Mouse (Mus musculus) limb, embryonic 15.5 days (tissue): ENCODE results near the gene Prune1. TPM values are rescaled to one million over a fixed set of nuclear protein-coding genes. Genes with fewer than 3 reads are reported as not detected.

ENCODE experiments used
- ATAC-seq: fragments of 200-750 bp; cut with Nextera tagmentation; 2 replicates; pipeline ENCODE4 v1.8.0; 2017; ENCODE audit warnings: low read depth, moderate TSS enrichment; ENCODE audit not compliant: insufficient number of reproducible peaks, low FRiP score, low TSS enrichment
- H3K27ac ChIP-seq: fragments of 300-500 bp; sonication (generic); 2 replicates; pipeline ENCODE4 v1.5.1; 2015; ENCODE audit warnings: moderate library complexity, mild to moderate bottlenecking, inconsistent platforms
- H3K27me3 ChIP-seq: fragments of 300-500 bp; sonication (generic); 2 replicates; pipeline ENCODE4 v1.6.1; 2015; ENCODE audit warnings: inconsistent platforms
- H3K36me3 ChIP-seq: fragments of 300-500 bp; sonication (generic); 2 replicates; pipeline ENCODE4 v1.6.1; 2015; ENCODE audit warnings: inconsistent platforms
- H3K4me1 ChIP-seq: fragments of 300-500 bp; sonication (generic); 2 replicates; pipeline ENCODE4 v1.6.1; 2015; ENCODE audit warnings: inconsistent platforms
- H3K4me2 ChIP-seq: fragments of 300-500 bp; sonication (generic); 2 replicates; pipeline ENCODE4 v1.6.1; 2015; ENCODE audit warnings: mild to moderate bottlenecking, inconsistent platforms
- H3K4me3 ChIP-seq: fragments of 300-500 bp; sonication (generic); 2 replicates; pipeline ENCODE4 v1.5.1; 2015; ENCODE audit warnings: mild to moderate bottlenecking, inconsistent platforms
- H3K9ac ChIP-seq: fragments of 300-500 bp; sonication (generic); 2 replicates; pipeline ENCODE4 v1.6.1; 2015; ENCODE audit warnings: inconsistent platforms
- H3K9me3 ChIP-seq: fragments of 300-500 bp; sonication (generic); 2 replicates; pipeline ENCODE4 v1.6.1; 2016; ENCODE audit warnings: inconsistent platforms
- WGBS: fragments of 180-500 bp; shearing (Covaris S2); methylation state at CpG from one replicate; pipeline ENCODE4 v1.1.7; 2015; 5-methylcytosine and 5-hydroxymethylcytosine counted together
- polyA plus RNA-seq: library from polyadenylated mRNA; unstranded; fragments of >200 nt; fragmentation: Nextera tagmentation; extraction: Ambion mirVana; gene quantifications from 2 replicates; pipeline ENCODE4 v1.2.1, GENCODE M21; 2015

Prune1 gene
- polyA plus RNA-seq, 1 experiment from 2014 or later = 22.7 TPM

GRCm38 (mm10) chr3:95231298-95232221, 50.3 kb downstream of the Prune1 start, which contains the start of gene Mllt11:
Gene Mllt11, minus strand, starts transcription at chr3:95232171.
- H3K4me3 ChIP-seq = peak within 1 kb of the TSS; percentile 90
- ATAC-seq = no peak
- H3K9ac ChIP-seq = no peak within 1 kb of the TSS
- H3K27ac ChIP-seq = peak within 1 kb of the TSS; percentile 97
- no peaks in the 10 kb centered on the region for H3K9me3 ChIP-seq
- peak within 1 kb of the TSS; percentile 64 for H3K4me2 ChIP-seq
- H3K36me3 ChIP-seq = peaks cover 53% of the 10 kb centered on the region
- peaks cover 33% of the 10 kb centered on the region for H3K4me1 ChIP-seq
- no peaks in the 10 kb centered on the region for H3K27me3 ChIP-seq
- WGBS = 57% methylated on average over 13 of the region's 13 CpGs

GRCm38 (mm10) chr3:95230495-95231297, 51.2 kb downstream of the Prune1 start:
- peak overlapping the region; percentile 90 for H3K4me3 ChIP-seq
- peaks cover 33% of the 10 kb centered on the region for H3K4me1 ChIP-seq
- peak overlapping the region; percentile 64 for H3K4me2 ChIP-seq
- H3K36me3 ChIP-seq = peaks cover 45% of the 10 kb centered on the region
- H3K27me3 ChIP-seq = no peaks in the 10 kb centered on the region
- 0 out of 2 replicates have a peak overlapping the region, but pooled peaks have one; percentile 18 for H3K9ac ChIP-seq
- H3K9me3 ChIP-seq = no peaks in the 10 kb centered on the region
- ATAC-seq = no peak
- H3K27ac ChIP-seq = peak overlapping the region; percentile 97
- WGBS = 50% methylated on average over 8 of the region's 8 CpGs

GRCm38 (mm10) chr3:95229781-95230494, 51.9 kb downstream of the Prune1 start:
- peak overlapping the region; percentile 94 for H3K9ac ChIP-seq
- ATAC-seq = peak; percentile 55
- peak overlapping the region; percentile 64 for H3K4me2 ChIP-seq
- H3K36me3 ChIP-seq = peaks cover 44% of the 10 kb centered on the region
- H3K27me3 ChIP-seq = no peaks in the 10 kb centered on the region
- peak overlapping the region; percentile 90 for H3K4me3 ChIP-seq
- peak overlapping the region; percentile 97 for H3K27ac ChIP-seq
- under 1% methylated on average over 13 of the region's 13 CpGs for WGBS
- H3K9me3 ChIP-seq = no peaks in the 10 kb centered on the region
- H3K4me1 ChIP-seq = peaks cover 33% of the 10 kb centered on the region

GRCm38 (mm10) chr3:95228894-95229780, 52.7 kb downstream of the Prune1 start:
- Histone ChIP-seq H3K27ac (peak overlapping the region; percentile 97), H3K9ac (peak overlapping the region; percentile 94), H3K4me2 (peak overlapping the region; percentile 64), H3K36me3 (peaks cover 36% of the 10 kb centered on the region), H3K27me3 (no peaks in the 10 kb centered on the region), H3K9me3 (no peaks in the 10 kb centered on the region), H3K4me3 (peak overlapping the region; percentile 90), H3K4me1 (peaks cover 33% of the 10 kb centered on the region)
- WGBS = under 1% methylated on average over 43 of the region's 43 CpGs
- 0 out of 2 replicates have a peak, but pooled peaks have one; percentile 4 for ATAC-seq

- ATAC-seq = peak; percentile 86
- Histone ChIP-seq H3K9me3 (no peaks in the 10 kb centered on the region), H3K4me3 (peak within 1 kb of the TSS; percentile 90), H3K4me1 (peaks cover 33% of the 10 kb centered on the region), H3K36me3 (peaks cover 30% of the 10 kb centered on the region), H3K9ac (peak within 1 kb of the TSS; percentile 94), H3K27me3 (no peaks in the 10 kb centered on the region), H3K4me2 (peak within 1 kb of the TSS; percentile 64), H3K27ac (peak within 1 kb of the TSS; percentile 97)
- WGBS = under 1% methylated on average over 64 of the region's 64 CpGs
These were observed 53.6 kb downstream of the Prune1 start, which contains the start of gene Cdc42se1 for GRCm38 (mm10) chr3:95228148-95228893. Gene Cdc42se1, plus strand, starts transcription at chr3:95228732.

GRCm38 (mm10) chr3:95227214-95227613, 54.7 kb downstream of the Prune1 start:
- no peak for ATAC-seq
- peaks cover 30% of the 10 kb centered on the region for H3K36me3 ChIP-seq
- H3K9ac ChIP-seq = no peak overlapping the region
- H3K9me3 ChIP-seq = no peaks in the 10 kb centered on the region
- peaks cover 33% of the 10 kb centered on the region for H3K4me1 ChIP-seq
- H3K4me3 ChIP-seq = peak overlapping the region; percentile 90
- 26% methylated on average over 1 of the region's 1 CpGs for WGBS
- no peaks in the 10 kb centered on the region for H3K27me3 ChIP-seq
- H3K27ac ChIP-seq = no peak overlapping the region; the same call in 1 of the 2 replicates
- H3K4me2 ChIP-seq = peak overlapping the region; percentile 64

GRCm38 (mm10) chr3:95224295-95224694, 57.6 kb downstream of the Prune1 start:
- Histone ChIP-seq H3K4me3 (no peak overlapping the region), H3K27me3 (no peaks in the 10 kb centered on the region), H3K27ac (no peak overlapping the region), H3K9ac (no peak overlapping the region), H3K4me1 (peaks cover 9% of the 10 kb centered on the region), H3K9me3 (no peaks in the 10 kb centered on the region), H3K4me2 (no peak overlapping the region), H3K36me3 (peaks cover 42% of the 10 kb centered on the region)
- no peak for ATAC-seq
- WGBS = 24% methylated on average over 6 of the region's 6 CpGs

GRCm38 (mm10) chr3:95223041-95223440, 58.8 kb downstream of the Prune1 start:
- Histone ChIP-seq H3K27ac (no peak overlapping the region), H3K4me1 (peaks cover 15% of the 10 kb centered on the region), H3K9ac (no peak overlapping the region), H3K27me3 (no peaks in the 10 kb centered on the region), H3K36me3 (peaks cover 43% of the 10 kb centered on the region), H3K9me3 (no peaks in the 10 kb centered on the region), H3K4me2 (no peak overlapping the region), H3K4me3 (no peak overlapping the region)
- ATAC-seq = no peak
- WGBS = 91% methylated on average over 2 of the region's 2 CpGs

- Histone ChIP-seq H3K27me3 (no peaks in the 10 kb centered on the region), H3K27ac (peak overlapping the region; percentile 100), H3K4me2 (peak overlapping the region; percentile 69), H3K9me3 (no peaks in the 10 kb centered on the region), H3K4me3 (peak overlapping the region; percentile 75), H3K4me1 (peaks cover 12% of the 10 kb centered on the region), H3K36me3 (peaks cover 49% of the 10 kb centered on the region), H3K9ac (no peak overlapping the region)
- 78% methylated on average over 6 of the region's 6 CpGs for WGBS
- no peak for ATAC-seq
These were observed 63.3 kb downstream of the Prune1 start for GRCm38 (mm10) chr3:95218466-95219137.
